Mouse (Mus musculus): ENCODE measurements at regions not wholly inside any gene's neighbourhood (a gene's known extent, or its start where the extent isn't known, plus 50 kb on each side); places are given as distances from the start of the nearest gene placed in this dataset.

GRCm38 (mm10) chr11:90110170-90110569 lies 77.3 kb upstream of the Gm45716 start:
- H3K27ac ChIP-seq (replicated peaks; ENCODE audit: low read depth, low read length) = no peak overlapping the region
- 42% methylated on average over 3 of the region's 3 CpGs for WGBS
- ATAC-seq (ENCODE audit: low FRiP score, low TSS enrichment) = no peak

DNA sequence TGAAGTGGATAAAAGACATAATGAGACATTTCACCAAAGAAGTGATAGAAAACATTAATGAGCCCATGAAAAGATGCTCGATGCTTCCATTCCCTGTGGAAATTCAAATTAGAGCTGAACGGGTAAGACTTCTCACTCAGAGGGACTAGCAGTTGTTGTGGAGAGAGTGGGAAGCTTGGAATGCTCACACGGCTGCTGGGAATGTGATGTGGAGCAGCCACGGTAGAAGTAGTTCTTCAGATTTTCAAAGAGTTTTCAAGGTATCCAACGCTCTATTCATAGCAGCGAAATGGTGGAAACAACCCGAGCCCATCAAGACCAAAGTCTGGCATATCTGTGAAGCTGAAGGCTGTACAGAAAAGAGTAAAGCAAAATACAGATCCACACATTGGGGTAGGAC lies 75.3 kb upstream of the Gm45716 start:
- Histone ChIP-seq H3K9ac (replicated peaks; ENCODE audit: low read length) (no peak overlapping the region), H3K27me3 (ENCODE audit: control insufficient read depth, insufficient read depth, low read length) (no peaks in the 10 kb centered on the region), H3K9me3 (ENCODE audit: control insufficient read depth, low read length) (no peaks in the 10 kb centered on the region), H3K27ac (replicated peaks; ENCODE audit: low read depth, low read length) (no peak overlapping the region), H3K4me1 (ENCODE audit: control insufficient read depth, insufficient read depth, low read length) (0 out of 2 replicates have a peak, but pooled peaks cover 4% of the 10 kb centered on the region), H3K4me3 (replicated peaks; ENCODE audit: low read depth, low read length) (no peak overlapping the region), H3K4me2 (ENCODE audit: low read length) (no peak overlapping the region), H3K36me3 (ENCODE audit: control insufficient read depth, insufficient read depth, low read length) (no peaks in the 10 kb centered on the region)
- ATAC-seq (ENCODE audit: low FRiP score, low TSS enrichment) (no peak), DNase-seq (no peak)
- WGBS = 79% methylated on average over 7 of the region's 7 CpGs

More at GRCm38 (mm10) chr11:90110170-90110569, 77.3 kb upstream of the Gm45716 start:
- DNase-seq = no peak
- Histone ChIP-seq H3K36me3 (ENCODE audit: control insufficient read depth, insufficient read depth, low read length) (no peaks in the 10 kb centered on the region), H3K9ac (replicated peaks; ENCODE audit: low read length) (no peak overlapping the region), H3K27me3 (ENCODE audit: control insufficient read depth, insufficient read depth, low read length) (no peaks in the 10 kb centered on the region), H3K9me3 (ENCODE audit: control insufficient read depth, low read length) (no peaks in the 10 kb centered on the region), H3K4me2 (ENCODE audit: low read length) (no peak overlapping the region), H3K4me1 (ENCODE audit: control insufficient read depth, insufficient read depth, low read length) (0 out of 2 replicates have a peak, but pooled peaks cover 4% of the 10 kb centered on the region), H3K4me3 (replicated peaks; ENCODE audit: low read depth, low read length) (no peak overlapping the region)

- 37% methylated on average over 20 of the region's 20 CpGs for WGBS
- H3K9ac ChIP-seq (replicated peaks; ENCODE audit: low read length) = no peak overlapping the region
- no peaks in the 10 kb centered on the region for H3K27me3 ChIP-seq (ENCODE audit: control insufficient read depth, insufficient read depth, low read length)
- no peaks in the 10 kb centered on the region for H3K9me3 ChIP-seq (ENCODE audit: control insufficient read depth, low read length)
- ATAC-seq (ENCODE audit: low FRiP score, low TSS enrichment) (no peak), DNase-seq (peak; percentile 12)
- H3K4me3 ChIP-seq (replicated peaks; ENCODE audit: low read depth, low read length) = no peak overlapping the region
- no peaks in the 10 kb centered on the region for H3K4me1 ChIP-seq (ENCODE audit: control insufficient read depth, insufficient read depth, low read length)
- no peak overlapping the region for H3K4me2 ChIP-seq (ENCODE audit: low read length)
- no peaks in the 10 kb centered on the region for H3K36me3 ChIP-seq (ENCODE audit: control insufficient read depth, insufficient read depth, low read length)
- no peak overlapping the region for H3K27ac ChIP-seq (replicated peaks; ENCODE audit: low read depth, low read length)
Observed at GRCm38 (mm10) chr11:90116676-90117663, 70.5 kb upstream of the Gm45716 start.

DNA sequence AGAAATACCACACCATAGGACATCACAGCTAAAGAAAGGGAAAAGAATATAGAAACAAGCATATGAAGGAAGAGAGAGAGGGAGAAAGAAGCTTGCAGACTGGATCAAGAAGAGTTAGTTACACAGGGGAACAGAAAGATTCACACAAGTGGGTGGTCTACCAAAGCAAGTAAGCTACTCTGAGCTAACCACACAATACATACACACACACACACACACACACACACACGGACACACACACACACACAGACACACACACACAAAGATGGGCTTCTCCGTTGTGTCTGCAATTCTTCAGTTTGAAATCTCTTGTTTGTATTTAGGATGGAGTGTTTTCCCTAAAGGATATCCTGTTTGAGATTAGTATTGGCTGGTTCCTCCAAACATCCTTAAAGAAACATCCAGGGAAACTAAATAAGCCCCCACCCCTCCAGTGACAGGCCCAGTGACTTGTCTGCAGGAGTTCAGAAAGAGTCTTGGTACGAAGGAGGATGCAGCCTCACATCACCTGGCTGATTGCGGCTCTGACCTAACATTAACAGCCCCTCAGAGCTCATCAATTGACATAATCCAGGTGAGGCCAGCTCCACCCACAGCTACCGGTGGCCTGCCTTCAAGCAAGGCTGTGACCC lies 69.7 kb upstream of the Gm45716 start:
- Histone ChIP-seq H3K4me1 (ENCODE audit: control insufficient read depth, insufficient read depth, low read length) (no peaks in the 10 kb centered on the region), H3K9ac (replicated peaks; ENCODE audit: low read length) (no peak overlapping the region), H3K4me3 (replicated peaks; ENCODE audit: low read depth, low read length) (no peak overlapping the region), H3K36me3 (ENCODE audit: control insufficient read depth, insufficient read depth, low read length) (no peaks in the 10 kb centered on the region), H3K27me3 (ENCODE audit: control insufficient read depth, insufficient read depth, low read length) (no peaks in the 10 kb centered on the region), H3K4me2 (ENCODE audit: low read length) (no peak overlapping the region), H3K27ac (replicated peaks; ENCODE audit: low read depth, low read length) (no peak overlapping the region), H3K9me3 (ENCODE audit: control insufficient read depth, low read length) (no peaks in the 10 kb centered on the region)
- WGBS = 83% methylated on average over 5 of the region's 5 CpGs
- ATAC-seq (ENCODE audit: low FRiP score, low TSS enrichment) = no peak
- no peak for DNase-seq

DNA sequence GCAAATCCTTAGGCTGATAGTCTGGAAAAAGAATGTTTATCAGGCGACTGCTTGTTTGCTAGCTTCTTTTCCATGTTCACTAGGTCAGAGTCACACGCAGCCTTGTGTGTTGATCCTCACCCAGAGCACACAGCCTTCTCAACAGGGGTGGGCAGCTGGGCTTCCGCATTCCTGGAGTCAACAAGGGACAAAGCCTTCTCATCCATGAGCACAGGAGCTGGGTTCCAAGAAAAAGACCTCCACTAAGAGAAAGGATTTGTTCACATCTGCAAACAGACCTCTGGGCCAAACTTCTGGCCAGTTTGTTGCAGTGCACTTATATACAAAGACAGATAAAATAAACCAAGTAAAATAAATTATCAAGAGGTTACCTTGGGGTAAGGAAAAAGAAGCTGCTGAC lies 65.6 kb upstream of the Gm45716 start:
- 38% methylated on average over 3 of the region's 3 CpGs for WGBS
- no peaks in the 10 kb centered on the region for H3K36me3 ChIP-seq (ENCODE audit: control insufficient read depth, insufficient read depth, low read length)
- no peak overlapping the region for H3K4me2 ChIP-seq (ENCODE audit: low read length)
- H3K4me3 ChIP-seq (replicated peaks; ENCODE audit: low read depth, low read length) = no peak overlapping the region
- ATAC-seq (ENCODE audit: low FRiP score, low TSS enrichment) = no peak
- H3K27ac ChIP-seq (replicated peaks; ENCODE audit: low read depth, low read length) = no peak overlapping the region
- no peaks in the 10 kb centered on the region for H3K9me3 ChIP-seq (ENCODE audit: control insufficient read depth, low read length)
- H3K27me3 ChIP-seq (ENCODE audit: control insufficient read depth, insufficient read depth, low read length) = no peaks in the 10 kb centered on the region
- H3K4me1 ChIP-seq (ENCODE audit: control insufficient read depth, insufficient read depth, low read length) = no peaks in the 10 kb centered on the region
- no peak for DNase-seq
- H3K9ac ChIP-seq (replicated peaks; ENCODE audit: low read length) = no peak overlapping the region

- no peak overlapping the region for H3K9ac ChIP-seq (replicated peaks; ENCODE audit: low read length)
- no peak overlapping the region for H3K4me2 ChIP-seq (ENCODE audit: low read length)
- ATAC-seq (ENCODE audit: low FRiP score, low TSS enrichment) (no peak), DNase-seq (no peak)
- no peaks in the 10 kb centered on the region for H3K4me1 ChIP-seq (ENCODE audit: control insufficient read depth, insufficient read depth, low read length)
- H3K4me3 ChIP-seq (replicated peaks; ENCODE audit: low read depth, low read length) = no peak overlapping the region
- WGBS = 44% methylated on average over 3 of the region's 3 CpGs
- H3K27me3 ChIP-seq (ENCODE audit: control insufficient read depth, insufficient read depth, low read length) = no peaks in the 10 kb centered on the region
- H3K9me3 ChIP-seq (ENCODE audit: control insufficient read depth, low read length) = no peaks in the 10 kb centered on the region
- H3K36me3 ChIP-seq (ENCODE audit: control insufficient read depth, insufficient read depth, low read length) = no peaks in the 10 kb centered on the region
- no peak overlapping the region for H3K27ac ChIP-seq (replicated peaks; ENCODE audit: low read depth, low read length)
Observed at GRCm38 (mm10) chr11:90122709-90123108, 64.8 kb upstream of the Gm45716 start.

- Histone ChIP-seq H3K36me3 (ENCODE audit: control insufficient read depth, insufficient read depth, low read length) (no peaks in the 10 kb centered on the region), H3K4me3 (replicated peaks; ENCODE audit: low read depth, low read length) (no peak overlapping the region), H3K4me2 (ENCODE audit: low read length) (no peak overlapping the region), H3K4me1 (ENCODE audit: control insufficient read depth, insufficient read depth, low read length) (no peaks in the 10 kb centered on the region), H3K27me3 (ENCODE audit: control insufficient read depth, insufficient read depth, low read length) (no peaks in the 10 kb centered on the region), H3K9ac (replicated peaks; ENCODE audit: low read length) (no peak overlapping the region), H3K27ac (replicated peaks; ENCODE audit: low read depth, low read length) (no peak overlapping the region), H3K9me3 (ENCODE audit: control insufficient read depth, low read length) (no peaks in the 10 kb centered on the region)
- ATAC-seq (ENCODE audit: low FRiP score, low TSS enrichment) (no peak), DNase-seq (no peak)
- 82% methylated on average over 5 of the region's 5 CpGs for WGBS
Observed at GRCm38 (mm10) chr11:90123851-90124250, 63.6 kb upstream of the Gm45716 start.

- WGBS = 56% methylated on average over 4 of the region's 4 CpGs
- peaks cover 7% of the 10 kb centered on the region; the same call in 1 of the 2 replicates for H3K4me1 ChIP-seq (ENCODE audit: control insufficient read depth, insufficient read depth, low read length)
- no peak overlapping the region for H3K9ac ChIP-seq (replicated peaks; ENCODE audit: low read length)
- no peak overlapping the region for H3K27ac ChIP-seq (replicated peaks; ENCODE audit: low read depth, low read length)
- H3K36me3 ChIP-seq (ENCODE audit: control insufficient read depth, insufficient read depth, low read length) = no peaks in the 10 kb centered on the region
- no peaks in the 10 kb centered on the region for H3K9me3 ChIP-seq (ENCODE audit: control insufficient read depth, low read length)
- ATAC-seq (ENCODE audit: low FRiP score, low TSS enrichment) = no peak
- DNase-seq = no peak
- no peaks in the 10 kb centered on the region for H3K27me3 ChIP-seq (ENCODE audit: control insufficient read depth, insufficient read depth, low read length)
- no peak overlapping the region for H3K4me2 ChIP-seq (ENCODE audit: low read length)
- no peak overlapping the region for H3K4me3 ChIP-seq (replicated peaks; ENCODE audit: low read depth, low read length)
Observed at GRCm38 (mm10) chr11:90126289-90126688, 61.2 kb upstream of the Gm45716 start.

Measured in midbrain, embryonic 14.5 days (tissue).